Mouse (Mus musculus): ENCODE data around the gene Fsd1l.
A peak's percentile ranks its signal among the peaks of the same experiment; 100 is the strongest.

GRCm38 (mm10) chr4:53592386-53592785 is 38.9 kb upstream of the Fsd1l start:
- no peak for TF ChIP-seq CTCF (IDR thresholded peaks at IDR 0.05; ENCODE audit: low read depth)
- TF ChIP-seq EP300 (IDR thresholded peaks at IDR 0.05; ENCODE audit: low read depth): 0 out of 2 replicates have a peak, but pooled peaks have one; percentile 24
